Mouse (Mus musculus) spleen, adult 18-20 months (tissue): ENCODE results near the gene Vmn1r12.
"Not testable (repeated sequence)": the region's sequence is repeated elsewhere in the genome, so short reads cannot be mapped to it uniquely, and the experiment has no call there.

ENCODE experiments used
- DNase-seq, 2 experiments: peaks; one replicate each; pipeline ENCODE4 v3.0.0; 2022; ENCODE audit warnings: mixed read lengths in 2 of 2

The Vmn1r12 gene

GRCm38 (mm10) chr6:57156619-57157018 is at the start of gene Vmn1r12:
Gene Vmn1r12, plus strand, starts transcription at chr6:57156919.
- no peak for DNase-seq

GRCm38 (mm10) chr6:57109154-57109553 is 47.6 kb upstream of the Vmn1r12 start, which contains the start of gene Vmn1r10:
Gene Vmn1r10, plus strand, starts transcription at chr6:57109454.
- no peak for DNase-seq

GRCm38 (mm10) chr6:57133155-57133554 is 23.6 kb upstream of the Vmn1r12 start, which contains the start of gene Vmn1r11:
Gene Vmn1r11, plus strand, starts transcription at chr6:57133455.
- DNase-seq, result no peak

- DNase-seq, result not testable (repeated sequence)
These were observed 33.3 kb downstream of the Vmn1r12 start for GRCm38 (mm10) chr6:57190016-57190415.

- not testable (repeated sequence) for DNase-seq
These were observed 46.3 kb downstream of the Vmn1r12 start, which contains the start of gene Vmn1r13 for GRCm38 (mm10) chr6:57202990-57203389. Gene Vmn1r13, plus strand, starts transcription at chr6:57203290.
